Mouse (Mus musculus): Measurements from ENCODE around the gene Ccdc83. TPM values are rescaled to one million over a fixed set of nuclear protein-coding genes. Genes with fewer than 3 reads are reported as not detected.

Ccdc83 gene
- 0.11 TPM in 1 of 2 replicates, not detected in the other for polyA plus RNA-seq (2012)

GRCm38 (mm10) chr7:90265289-90265970, at the start of gene Ccdc83:
TSS of gene Ccdc83 (minus strand) at chr7:90265777.
- TF ChIP-seq GATA1 (IDR thresholded peaks at IDR 0.05; ENCODE audit: low read length): no peak

GRCm38 (mm10) chr7:90313421-90313820, 47.8 kb upstream of the Ccdc83 start:
- TF ChIP-seq GATA1 (IDR thresholded peaks at IDR 0.05; ENCODE audit: low read length): no peak

GRCm38 (mm10) chr7:90312151-90312883, 46.7 kb upstream of the Ccdc83 start:
- TF ChIP-seq GATA1 (IDR thresholded peaks at IDR 0.05; ENCODE audit: low read length): no peak

- TF ChIP-seq GATA1 (IDR thresholded peaks at IDR 0.05; ENCODE audit: low read length): no peak
These were observed 42.4 kb upstream of the Ccdc83 start for GRCm38 (mm10) chr7:90308003-90308402.

GRCm38 (mm10) chr7:90306968-90307367, 41.4 kb upstream of the Ccdc83 start:
- no peak for TF ChIP-seq GATA1 (IDR thresholded peaks at IDR 0.05; ENCODE audit: low read length)

GRCm38 (mm10) chr7:90306079-90306478, 40.5 kb upstream of the Ccdc83 start:
- no peak for TF ChIP-seq GATA1 (IDR thresholded peaks at IDR 0.05; ENCODE audit: low read length)

GRCm38 (mm10) chr7:90302647-90303552, 37.3 kb upstream of the Ccdc83 start:
- TF ChIP-seq GATA1 (IDR thresholded peaks at IDR 0.05; ENCODE audit: low read length): no peak

- TF ChIP-seq GATA1 (IDR thresholded peaks at IDR 0.05; ENCODE audit: low read length): no peak
These were observed 36.5 kb upstream of the Ccdc83 start, which contains the start of gene Sytl2 for GRCm38 (mm10) chr7:90301942-90302646. TSS of gene Sytl2 (plus strand) at chr7:90302252.

GRCm38 (mm10) chr7:90291885-90292284, 26.3 kb upstream of the Ccdc83 start:
- TF ChIP-seq GATA1 (IDR thresholded peaks at IDR 0.05; ENCODE audit: low read length): no peak

- TF ChIP-seq GATA1 (IDR thresholded peaks at IDR 0.05; ENCODE audit: low read length): no peak
These were observed 19.2 kb upstream of the Ccdc83 start for GRCm38 (mm10) chr7:90284793-90285192.

- no peak for TF ChIP-seq GATA1 (IDR thresholded peaks at IDR 0.05; ENCODE audit: low read length)
These were observed 17.2 kb upstream of the Ccdc83 start for GRCm38 (mm10) chr7:90282786-90283185.

GRCm38 (mm10) chr7:90281759-90282546, 16.4 kb upstream of the Ccdc83 start:
- TF ChIP-seq GATA1 (IDR thresholded peaks at IDR 0.05; ENCODE audit: low read length): no peak

- TF ChIP-seq GATA1 (IDR thresholded peaks at IDR 0.05; ENCODE audit: low read length): no peak
These were observed 15.3 kb upstream of the Ccdc83 start for GRCm38 (mm10) chr7:90280878-90281277.

GRCm38 (mm10) chr7:90280274-90280875, 14.8 kb upstream of the Ccdc83 start:
- TF ChIP-seq GATA1 (IDR thresholded peaks at IDR 0.05; ENCODE audit: low read length): no peak
